Mouse (Mus musculus) CH12.LX (cell line): ENCODE measurements around the gene Ddr1.

Experiments used
- CTCF ChIP-seq, 2 experiments: IDR thresholded peaks in 1 of 2; conservative IDR thresholded peaks in 1 of 2; 2 replicates each; pipeline ENCODE4 v1.5.1; 2011 to 2012; ENCODE audit warnings: low read depth in 2 of 2, low read length in 2 of 2, improper control_type of control experiment in 1 of 2, inconsistent platforms in 1 of 2, mild to moderate bottlenecking in 1 of 2, moderate library complexity in 1 of 2
- EP300 ChIP-seq: IDR thresholded peaks from 2 replicates; pipeline ENCODE4 v1.6.1; 2011; ENCODE audit warnings: low read length, improper control_type of control experiment
- IRF4 ChIP-seq: IDR thresholded peaks from 2 replicates; pipeline ENCODE4 v1.6.1; 2014; ENCODE audit warnings: low read depth, mild to moderate bottlenecking, inconsistent platforms, low read length, improper control_type of control experiment
- KAT2A ChIP-seq: IDR thresholded peaks from 2 replicates; pipeline ENCODE4 v1.6.1; 2012; ENCODE audit warnings: low read length, improper control_type of control experiment, inconsistent platforms; ENCODE audit not compliant: insufficient replicate concordance
- POLR2A ChIP-seq: IDR thresholded peaks from 2 replicates; pipeline ENCODE4 v1.6.1; 2011; ENCODE audit warnings: low read depth, mild to moderate bottlenecking, improper control_type of control experiment, low read length
- USF1 ChIP-seq: IDR thresholded peaks from 2 replicates; pipeline ENCODE4 v1.6.1; 2014; ENCODE audit warnings: low read depth, mild to moderate bottlenecking, inconsistent platforms, low read length, improper control_type of control experiment

DNA sequence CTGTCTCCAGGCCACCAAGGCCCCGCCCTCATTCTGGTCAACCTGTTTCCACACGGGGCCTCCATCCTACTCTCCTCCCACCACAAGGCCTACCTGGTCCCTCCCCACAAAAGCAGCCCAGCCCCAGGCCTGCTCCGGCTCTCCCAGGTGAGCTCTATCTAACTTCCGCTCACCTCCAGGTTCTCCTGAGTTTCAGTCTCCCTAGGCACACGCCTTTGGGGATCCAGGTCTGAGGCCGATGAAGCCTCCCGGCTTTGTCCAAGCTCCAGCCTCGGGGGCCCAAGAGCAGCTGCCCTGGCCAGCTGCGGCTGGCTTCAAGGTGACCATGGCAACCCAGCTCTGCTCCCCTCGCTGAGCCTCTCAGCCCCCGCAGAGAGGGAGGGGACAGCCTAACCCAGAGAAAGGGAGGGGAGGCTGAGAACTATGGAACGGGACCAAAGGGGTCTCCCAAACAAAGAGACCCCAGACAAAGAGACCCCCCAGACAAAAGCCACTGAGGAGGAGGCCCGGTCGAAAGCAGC, 610 bp downstream of the Ddr1 start:
- TF ChIP-seq USF1 (no peak), IRF4 (no peak), CTCF (conservative IDR thresholded peaks at IDR 0.05 in 1 of 2, IDR thresholded peaks at IDR 0.05 in 1 of 2; ENCODE audit: low read depth in 2 of 2, low read length in 2 of 2) (no peak), KAT2A (no peak), POLR2A (no peak), EP300 (no peak)
